Mouse (Mus musculus) limb, embryonic 15.5 days (tissue): ENCODE results near the gene Ccdc60. TPM values are rescaled to one million over a fixed set of nuclear protein-coding genes. Genes with fewer than 3 reads are reported as not detected.
"Not testable (repeated sequence)": the region's sequence is repeated elsewhere in the genome, so short reads cannot be mapped to it uniquely, and the experiment has no call there.

Experiments used
- ATAC-seq: fragments of 200-750 bp; cut with Nextera tagmentation; 2 replicates; pipeline ENCODE4 v1.8.0; 2017; ENCODE audit warnings: low read depth, moderate TSS enrichment; ENCODE audit not compliant: insufficient number of reproducible peaks, low FRiP score, low TSS enrichment
- H3K27ac ChIP-seq: fragments of 300-500 bp; sonication (generic); 2 replicates; pipeline ENCODE4 v1.5.1; 2015; ENCODE audit warnings: moderate library complexity, mild to moderate bottlenecking, inconsistent platforms
- H3K27me3 ChIP-seq: fragments of 300-500 bp; sonication (generic); 2 replicates; pipeline ENCODE4 v1.6.1; 2015; ENCODE audit warnings: inconsistent platforms
- H3K36me3 ChIP-seq: fragments of 300-500 bp; sonication (generic); 2 replicates; pipeline ENCODE4 v1.6.1; 2015; ENCODE audit warnings: inconsistent platforms
- H3K4me1 ChIP-seq: fragments of 300-500 bp; sonication (generic); 2 replicates; pipeline ENCODE4 v1.6.1; 2015; ENCODE audit warnings: inconsistent platforms
- H3K4me2 ChIP-seq: fragments of 300-500 bp; sonication (generic); 2 replicates; pipeline ENCODE4 v1.6.1; 2015; ENCODE audit warnings: mild to moderate bottlenecking, inconsistent platforms
- H3K4me3 ChIP-seq: fragments of 300-500 bp; sonication (generic); 2 replicates; pipeline ENCODE4 v1.5.1; 2015; ENCODE audit warnings: mild to moderate bottlenecking, inconsistent platforms
- H3K9ac ChIP-seq: fragments of 300-500 bp; sonication (generic); 2 replicates; pipeline ENCODE4 v1.6.1; 2015; ENCODE audit warnings: inconsistent platforms
- H3K9me3 ChIP-seq: fragments of 300-500 bp; sonication (generic); 2 replicates; pipeline ENCODE4 v1.6.1; 2016; ENCODE audit warnings: inconsistent platforms
- WGBS: fragments of 180-500 bp; shearing (Covaris S2); methylation state at CpG from one replicate; pipeline ENCODE4 v1.1.7; 2015; 5-methylcytosine and 5-hydroxymethylcytosine counted together
- polyA plus RNA-seq: library from polyadenylated mRNA; unstranded; fragments of >200 nt; fragmentation: Nextera tagmentation; extraction: Ambion mirVana; gene quantifications from 2 replicates; pipeline ENCODE4 v1.2.1, GENCODE M21; 2015

Gene Ccdc60
- 1.4 and 1.5 TPM in 2 replicates for polyA plus RNA-seq

- 5% methylated on average over 28 of the region's 28 CpGs for WGBS
- no peaks in the 10 kb centered on the region for H3K36me3 ChIP-seq
- H3K9me3 ChIP-seq = no peaks in the 10 kb centered on the region
- H3K27me3 ChIP-seq = no peaks in the 10 kb centered on the region
- peak within 1 kb of the TSS; percentile 13; the same call in 1 of the 2 replicates for H3K4me3 ChIP-seq
- peak within 1 kb of the TSS; percentile 35 for H3K4me2 ChIP-seq
- H3K4me1 ChIP-seq = peaks cover 26% of the 10 kb centered on the region
- H3K9ac ChIP-seq = no peak within 1 kb of the TSS
- no peak for ATAC-seq
- peak within 1 kb of the TSS; percentile 54; the same call in 1 of the 2 replicates for H3K27ac ChIP-seq
Measured at GRCm38 (mm10) chr5:116288849-116289570, at the start of gene Ccdc60. Gene Ccdc60 (minus strand): TSS chr5:116288985.

GRCm38 (mm10) chr5:116336191-116336590, 47.4 kb upstream of the Ccdc60 start:
- H3K9me3 ChIP-seq = no peaks in the 10 kb centered on the region
- no peaks in the 10 kb centered on the region; the same call in 1 of the 2 replicates for H3K4me1 ChIP-seq
- no peak overlapping the region for H3K4me3 ChIP-seq
- H3K36me3 ChIP-seq = no peaks in the 10 kb centered on the region
- no peak overlapping the region for H3K9ac ChIP-seq
- H3K27ac ChIP-seq = no peak overlapping the region
- H3K4me2 ChIP-seq = no peak overlapping the region
- ATAC-seq = no peak
- no peaks in the 10 kb centered on the region for H3K27me3 ChIP-seq

- no peaks in the 10 kb centered on the region for H3K9me3 ChIP-seq
- H3K9ac ChIP-seq = no peak overlapping the region
- H3K27me3 ChIP-seq = no peaks in the 10 kb centered on the region
- H3K27ac ChIP-seq = no peak overlapping the region
- H3K4me3 ChIP-seq = no peak overlapping the region
- no peak for ATAC-seq
- no peaks in the 10 kb centered on the region for H3K4me1 ChIP-seq
- WGBS = 79% methylated on average over 4 of the region's 4 CpGs
- H3K36me3 ChIP-seq = no peaks in the 10 kb centered on the region
- no peak overlapping the region for H3K4me2 ChIP-seq
Measured at GRCm38 (mm10) chr5:116328911-116329310, 40.1 kb upstream of the Ccdc60 start.

- Histone ChIP-seq H3K9ac (no peak overlapping the region), H3K9me3 (no peaks in the 10 kb centered on the region), H3K4me1 (peaks cover 5% of the 10 kb centered on the region; the same call in 1 of the 2 replicates), H3K27ac (no peak overlapping the region), H3K4me3 (no peak overlapping the region), H3K27me3 (no peaks in the 10 kb centered on the region), H3K36me3 (no peaks in the 10 kb centered on the region), H3K4me2 (no peak overlapping the region)
- no peak for ATAC-seq
- WGBS = 49% methylated on average over 5 of the region's 5 CpGs
Measured at GRCm38 (mm10) chr5:116323401-116323800, 34.6 kb upstream of the Ccdc60 start.

- ATAC-seq = no peak
- H3K27me3 ChIP-seq = no peaks in the 10 kb centered on the region
- no peak overlapping the region for H3K4me2 ChIP-seq
Measured at GRCm38 (mm10) chr5:116322365-116323027, 33.7 kb upstream of the Ccdc60 start.

GRCm38 (mm10) chr5:116313711-116314110, 24.9 kb upstream of the Ccdc60 start:
- WGBS = 86% methylated on average over 8 of the region's 8 CpGs
- Histone ChIP-seq H3K4me2 (no peak overlapping the region), H3K27ac (no peak overlapping the region), H3K4me1 (peaks cover 17% of the 10 kb centered on the region), H3K36me3 (no peaks in the 10 kb centered on the region), H3K4me3 (no peak overlapping the region), H3K9me3 (no peaks in the 10 kb centered on the region), H3K9ac (no peak overlapping the region), H3K27me3 (no peaks in the 10 kb centered on the region)
- no peak for ATAC-seq

More at GRCm38 (mm10) chr5:116322365-116323027, 33.7 kb upstream of the Ccdc60 start:
- Histone ChIP-seq H3K9me3 (no peaks in the 10 kb centered on the region), H3K4me3 (no peak overlapping the region), H3K27ac (no peak overlapping the region), H3K9ac (no peak overlapping the region), H3K36me3 (no peaks in the 10 kb centered on the region), H3K4me1 (peaks cover 5% of the 10 kb centered on the region; the same call in 1 of the 2 replicates)
- WGBS = 30% methylated on average over 15 of the region's 15 CpGs

GRCm38 (mm10) chr5:116312111-116312737, 23.4 kb upstream of the Ccdc60 start:
- no peaks in the 10 kb centered on the region for H3K27me3 ChIP-seq

GRCm38 (mm10) chr5:116311636-116312035, 22.9 kb upstream of the Ccdc60 start:
- H3K27ac ChIP-seq = peak overlapping the region; percentile 67
- no peaks in the 10 kb centered on the region for H3K27me3 ChIP-seq
- H3K9me3 ChIP-seq = no peaks in the 10 kb centered on the region
- H3K4me1 ChIP-seq = peaks cover 20% of the 10 kb centered on the region
- no peaks in the 10 kb centered on the region for H3K36me3 ChIP-seq
- no peak overlapping the region for H3K4me2 ChIP-seq
- H3K9ac ChIP-seq = no peak overlapping the region
- ATAC-seq = no peak
- no peak overlapping the region for H3K4me3 ChIP-seq
- WGBS = 89% methylated on average over 6 of the region's 6 CpGs

More at GRCm38 (mm10) chr5:116312111-116312737, 23.4 kb upstream of the Ccdc60 start:
- Histone ChIP-seq H3K4me1 (peaks cover 20% of the 10 kb centered on the region), H3K9ac (no peak overlapping the region), H3K27ac (peak overlapping the region; percentile 67), H3K4me3 (peak overlapping the region; percentile 21), H3K9me3 (no peaks in the 10 kb centered on the region), H3K36me3 (no peaks in the 10 kb centered on the region), H3K4me2 (peak overlapping the region; percentile 36)
- 21% methylated on average over 15 of the region's 15 CpGs for WGBS
- ATAC-seq = no peak

GRCm38 (mm10) chr5:116309383-116309801, 20.6 kb upstream of the Ccdc60 start:
- Histone ChIP-seq H3K4me3 (no peak overlapping the region), H3K4me1 (peaks cover 20% of the 10 kb centered on the region), H3K4me2 (peak overlapping the region; percentile 32; the same call in 1 of the 2 replicates), H3K9ac (no peak overlapping the region), H3K36me3 (no peaks in the 10 kb centered on the region), H3K27me3 (no peaks in the 10 kb centered on the region), H3K27ac (peak overlapping the region; percentile 77), H3K9me3 (no peaks in the 10 kb centered on the region)
- WGBS = 14% methylated on average over 6 of the region's 6 CpGs
- ATAC-seq = peak; percentile 70

- no peaks in the 10 kb centered on the region for H3K27me3 ChIP-seq
- WGBS = 86% methylated on average over 4 of the region's 4 CpGs
- ATAC-seq = no peak
- H3K27ac ChIP-seq = no peak overlapping the region
- no peaks in the 10 kb centered on the region for H3K36me3 ChIP-seq
- no peak overlapping the region for H3K4me3 ChIP-seq
- H3K9ac ChIP-seq = no peak overlapping the region
- H3K9me3 ChIP-seq = no peaks in the 10 kb centered on the region
- H3K4me1 ChIP-seq = peaks cover 22% of the 10 kb centered on the region
- H3K4me2 ChIP-seq = no peak overlapping the region
Measured at GRCm38 (mm10) chr5:116305557-116305956, 16.8 kb upstream of the Ccdc60 start.

GRCm38 (mm10) chr5:116305146-116305545, 16.4 kb upstream of the Ccdc60 start:
- not testable (repeated sequence) for H3K36me3 ChIP-seq, ATAC-seq, H3K9ac ChIP-seq, H3K27me3 ChIP-seq, H3K9me3 ChIP-seq, H3K4me2 ChIP-seq, H3K27ac ChIP-seq, H3K4me3 ChIP-seq
- H3K4me1 ChIP-seq = peaks cover 22% of the 10 kb centered on the region

GRCm38 (mm10) chr5:116300984-116301383, 12.2 kb upstream of the Ccdc60 start:
- Histone ChIP-seq H3K27me3 (no peaks in the 10 kb centered on the region), H3K9ac (no peak overlapping the region), H3K4me2 (no peak overlapping the region), H3K9me3 (no peaks in the 10 kb centered on the region), H3K36me3 (no peaks in the 10 kb centered on the region), H3K4me3 (no peak overlapping the region), H3K27ac (no peak overlapping the region), H3K4me1 (peaks cover 10% of the 10 kb centered on the region; the same call in 1 of the 2 replicates)
- 30% methylated on average over 9 of the region's 9 CpGs for WGBS
- ATAC-seq = no peak
